Mouse (Mus musculus): ENCODE data around the gene Sema4a.

Gene Sema4a

DNA sequence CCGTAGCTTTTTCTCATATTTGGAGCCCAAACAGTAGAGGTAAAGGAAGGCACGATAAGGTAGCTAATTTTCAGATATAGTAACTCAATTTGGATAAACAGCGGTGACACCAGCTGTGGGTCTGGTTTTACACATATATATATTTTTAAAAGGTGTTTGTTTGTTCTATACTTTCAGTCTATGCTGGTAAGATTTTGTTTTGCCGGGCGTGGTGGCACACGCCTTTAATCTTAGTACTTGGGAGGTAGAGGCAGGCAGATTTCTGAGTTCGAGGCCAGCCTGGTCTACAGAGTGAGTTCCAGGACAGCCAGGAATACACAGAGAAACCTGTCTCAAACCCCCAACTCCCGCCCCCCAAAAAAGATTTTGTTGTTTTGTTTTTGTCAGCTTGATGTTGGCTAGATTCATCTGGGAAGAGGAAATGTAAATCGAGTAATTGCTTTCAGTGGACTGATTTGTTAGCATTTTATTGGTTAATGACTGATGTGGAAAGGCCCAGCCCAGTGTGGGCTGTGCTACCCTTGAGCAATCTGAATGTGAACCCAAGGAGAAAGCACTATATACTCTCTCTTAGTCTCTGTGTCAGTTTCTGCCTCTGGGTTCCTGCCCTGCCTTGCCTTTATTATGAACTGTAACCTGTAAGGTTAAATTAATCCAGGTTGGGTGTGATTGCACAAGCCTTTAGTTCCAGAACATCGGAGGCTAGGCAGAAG, 35.1 kb downstream of the Sema4a start:
- no peak for DNase-seq

DNA sequence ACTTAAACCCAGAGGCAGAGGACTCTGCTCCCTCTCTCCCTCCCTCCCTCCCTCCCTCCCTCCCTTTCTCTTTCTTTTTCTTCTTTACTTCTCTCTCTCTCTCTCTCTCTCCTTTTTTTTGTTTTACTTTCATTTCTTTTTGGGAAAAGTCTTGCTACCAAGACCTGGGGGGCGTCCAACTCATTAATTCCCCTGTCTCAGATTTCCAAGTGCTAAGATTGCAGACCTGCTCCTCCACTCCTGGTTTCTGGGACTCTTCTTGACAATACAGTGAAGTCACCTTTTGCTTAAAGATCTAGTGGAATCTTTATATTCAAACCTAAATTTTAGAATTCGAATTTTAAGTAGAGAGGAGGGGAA, 35.7 kb downstream of the Sema4a start:
- DNase-seq, result no peak

DNA sequence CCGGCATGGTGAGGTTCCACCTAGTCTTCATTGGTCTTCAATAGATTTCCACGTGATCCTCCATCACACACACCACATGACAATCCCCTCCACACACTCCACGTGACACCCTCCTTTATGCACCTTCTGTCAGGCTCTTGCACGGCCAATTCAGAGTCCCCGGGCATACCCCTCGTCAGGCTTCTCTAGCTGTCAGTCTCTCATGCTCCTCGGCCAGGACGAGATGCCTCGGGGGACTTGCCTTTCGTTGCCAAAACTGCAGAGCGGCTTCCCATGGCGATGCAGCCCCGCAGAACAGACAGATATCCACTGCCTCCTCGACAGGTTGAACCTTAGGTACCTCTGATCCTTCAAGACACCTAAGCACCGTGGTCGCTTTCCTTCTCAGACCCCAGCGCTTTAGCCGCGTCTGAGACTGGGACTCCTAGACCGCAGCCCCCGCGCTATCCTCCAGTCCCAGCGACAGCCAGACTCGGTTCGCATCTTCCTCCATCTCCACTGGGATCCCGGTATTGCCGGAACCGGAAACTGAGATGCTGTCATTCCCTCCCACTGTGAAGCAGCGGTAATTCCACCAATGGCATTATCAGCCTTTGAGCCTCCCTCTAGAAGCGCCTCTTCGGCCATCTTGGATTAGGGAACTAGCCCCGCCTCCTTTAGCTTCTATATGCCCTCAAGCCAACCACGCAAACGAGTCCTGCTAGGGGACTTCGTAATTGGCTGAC, 36.2 kb downstream of the Sema4a start, which contains the start of gene Slc25a44:
Slc25a44 (minus strand) TSS at position 535 of the 725 bp plus-strand sequence.
- peak; percentile 94 for DNase-seq

DNA sequence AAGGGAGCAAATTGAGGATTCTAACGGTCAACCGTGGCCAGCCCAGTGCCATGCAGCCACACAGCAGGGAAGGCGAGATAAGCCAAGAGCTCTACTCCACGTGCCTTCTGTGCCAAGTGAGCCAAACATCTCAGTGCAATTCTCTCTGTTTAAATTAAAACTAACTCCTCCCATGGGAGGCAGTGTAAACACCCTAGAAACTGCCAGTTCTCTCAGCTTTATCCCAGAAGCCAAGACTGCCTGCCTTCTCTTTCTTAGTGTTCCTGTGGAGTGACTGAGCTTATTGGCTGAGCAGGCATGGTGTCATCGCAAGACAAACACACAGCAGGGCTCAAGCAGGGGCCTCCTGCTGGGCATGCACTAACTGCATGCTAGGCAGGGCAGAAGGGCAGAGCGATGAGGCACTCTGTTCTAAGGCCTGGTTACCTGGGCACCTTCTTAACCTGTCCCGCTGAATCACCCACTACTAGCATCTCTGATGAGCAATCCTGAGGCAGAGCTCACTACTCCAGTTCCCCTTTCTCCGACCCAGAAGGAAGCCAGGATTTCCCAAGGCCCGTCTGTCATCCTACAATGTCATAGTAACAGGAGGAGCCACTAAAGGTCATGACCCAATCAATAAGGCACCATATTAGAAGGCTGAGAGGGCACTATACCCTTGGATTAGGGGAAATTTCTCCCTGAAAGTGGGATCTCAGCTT, 38.8 kb downstream of the Sema4a start:
- peak; percentile 29 for DNase-seq

DNA sequence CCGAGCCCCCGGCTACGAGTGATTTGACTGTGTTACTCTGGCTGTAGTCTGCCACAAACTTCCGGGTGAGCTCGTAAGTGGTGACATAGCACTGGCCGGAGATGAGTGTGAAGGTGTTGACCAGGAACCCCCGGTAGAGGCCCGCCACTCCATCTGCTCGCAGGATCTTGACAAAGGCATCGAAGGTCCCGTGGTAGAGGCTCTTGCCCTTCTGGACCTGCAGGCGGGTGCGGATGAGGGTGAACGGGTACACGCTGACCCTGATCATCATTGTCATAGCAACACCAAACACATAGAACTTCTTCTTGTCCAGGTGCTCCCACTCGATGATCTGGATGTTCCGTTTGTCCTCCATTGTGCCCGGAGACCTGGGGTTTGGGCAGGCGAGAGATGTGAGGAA, 40.2 kb downstream of the Sema4a start:
- DNase-seq, result no peak

DNA sequence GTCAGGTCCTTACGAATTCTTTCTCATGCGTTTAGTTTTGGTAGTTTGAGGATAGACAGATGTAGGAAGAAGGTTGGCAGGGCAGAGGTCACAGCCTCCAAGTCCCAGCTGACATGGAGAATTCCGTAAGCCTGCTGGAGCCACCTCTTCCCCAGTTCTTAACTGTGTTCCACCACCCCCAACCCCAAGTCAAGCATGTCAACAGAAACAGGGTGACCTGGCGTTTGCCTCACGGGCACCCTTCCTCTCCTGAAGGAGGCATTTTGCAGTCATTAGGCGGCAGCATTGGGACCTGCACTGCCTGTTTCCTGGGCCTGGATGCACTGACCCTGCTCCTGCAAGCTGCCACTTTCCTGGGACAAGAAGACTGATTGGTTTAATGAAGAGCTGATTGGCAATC, 43.0 kb downstream of the Sema4a start:
- no peak for DNase-seq

DNA sequence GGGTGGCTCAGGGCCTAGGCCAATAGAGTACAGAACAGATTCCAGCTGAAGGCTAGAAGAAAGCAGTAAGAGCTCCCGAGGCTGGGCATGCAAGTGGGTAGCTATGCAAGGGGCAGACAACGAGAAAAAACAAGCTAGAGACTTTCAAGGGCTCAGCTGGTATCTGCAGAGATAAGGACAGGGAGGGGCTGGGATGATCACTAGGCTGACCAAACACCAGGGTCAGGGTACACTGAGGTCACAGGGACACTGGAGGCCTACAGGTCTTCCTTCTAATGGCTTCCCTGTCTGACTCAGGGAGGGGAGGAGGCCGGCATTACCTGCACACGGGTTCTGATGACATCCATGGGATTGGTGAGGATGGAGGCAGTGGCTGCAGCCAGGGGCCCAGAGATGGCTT, 45.3 kb downstream of the Sema4a start:
- DNase-seq, result no peak

DNA sequence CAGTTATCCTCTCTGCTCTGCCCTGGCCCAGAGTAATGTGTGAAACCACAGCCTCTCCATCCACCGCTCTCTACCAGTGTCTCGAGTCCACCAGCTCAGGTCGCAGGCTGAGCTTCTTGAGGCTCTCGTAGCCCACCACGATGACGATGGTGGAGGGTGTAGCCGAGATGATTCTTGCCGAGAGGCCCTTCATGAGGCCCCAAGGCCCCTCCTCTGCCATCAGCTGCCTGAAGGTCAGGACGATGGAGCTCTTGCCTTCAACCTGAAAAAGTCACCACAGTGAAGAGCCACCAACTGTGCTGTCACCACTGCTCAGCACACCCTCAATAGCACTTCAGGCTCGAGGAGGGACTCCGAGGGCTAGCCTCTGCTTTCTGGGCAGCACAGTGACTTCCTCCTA, 48.3 kb downstream of the Sema4a start:
- DNase-seq, result no peak

DNA sequence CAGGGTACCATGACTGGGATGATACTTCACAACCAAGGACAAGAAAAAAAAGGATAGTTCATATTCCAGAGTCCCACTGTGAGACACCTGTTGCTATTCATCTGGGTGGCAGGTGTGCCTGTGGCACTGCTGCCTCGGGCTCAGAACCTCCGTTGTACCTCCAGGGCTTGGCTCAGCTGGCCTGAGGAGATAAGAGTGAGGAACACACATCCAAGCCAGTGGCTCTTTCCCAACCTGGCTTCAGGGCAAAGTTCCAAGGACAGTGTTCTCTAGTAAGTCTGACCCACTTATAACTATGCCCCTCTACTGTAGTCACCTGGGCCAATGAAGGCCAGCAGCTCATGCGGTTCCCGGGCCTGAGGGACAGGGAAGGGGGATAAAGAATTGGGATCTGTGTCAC, 49.3 kb downstream of the Sema4a start:
- no peak for DNase-seq

DNA sequence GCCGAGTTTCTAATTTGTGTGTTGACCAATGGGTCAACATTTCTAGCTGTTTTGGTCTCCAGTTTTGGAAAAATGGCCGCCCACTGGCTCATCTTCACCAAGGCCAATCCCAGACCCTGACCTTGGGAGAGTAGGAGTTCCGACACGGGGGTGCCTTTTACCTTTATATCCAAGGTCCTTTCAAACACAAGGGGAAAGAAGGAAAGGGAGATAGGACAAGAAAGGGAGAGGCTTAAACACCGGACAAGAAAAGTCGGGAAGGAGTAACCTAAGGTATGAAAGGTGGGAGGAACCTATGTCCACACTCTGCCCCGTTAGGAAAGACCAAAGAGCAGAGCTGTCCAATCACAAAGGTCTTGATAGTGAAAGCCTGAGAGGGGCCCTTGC, 50.3 kb downstream of the Sema4a start:
- DNase-seq, result no peak

DNA sequence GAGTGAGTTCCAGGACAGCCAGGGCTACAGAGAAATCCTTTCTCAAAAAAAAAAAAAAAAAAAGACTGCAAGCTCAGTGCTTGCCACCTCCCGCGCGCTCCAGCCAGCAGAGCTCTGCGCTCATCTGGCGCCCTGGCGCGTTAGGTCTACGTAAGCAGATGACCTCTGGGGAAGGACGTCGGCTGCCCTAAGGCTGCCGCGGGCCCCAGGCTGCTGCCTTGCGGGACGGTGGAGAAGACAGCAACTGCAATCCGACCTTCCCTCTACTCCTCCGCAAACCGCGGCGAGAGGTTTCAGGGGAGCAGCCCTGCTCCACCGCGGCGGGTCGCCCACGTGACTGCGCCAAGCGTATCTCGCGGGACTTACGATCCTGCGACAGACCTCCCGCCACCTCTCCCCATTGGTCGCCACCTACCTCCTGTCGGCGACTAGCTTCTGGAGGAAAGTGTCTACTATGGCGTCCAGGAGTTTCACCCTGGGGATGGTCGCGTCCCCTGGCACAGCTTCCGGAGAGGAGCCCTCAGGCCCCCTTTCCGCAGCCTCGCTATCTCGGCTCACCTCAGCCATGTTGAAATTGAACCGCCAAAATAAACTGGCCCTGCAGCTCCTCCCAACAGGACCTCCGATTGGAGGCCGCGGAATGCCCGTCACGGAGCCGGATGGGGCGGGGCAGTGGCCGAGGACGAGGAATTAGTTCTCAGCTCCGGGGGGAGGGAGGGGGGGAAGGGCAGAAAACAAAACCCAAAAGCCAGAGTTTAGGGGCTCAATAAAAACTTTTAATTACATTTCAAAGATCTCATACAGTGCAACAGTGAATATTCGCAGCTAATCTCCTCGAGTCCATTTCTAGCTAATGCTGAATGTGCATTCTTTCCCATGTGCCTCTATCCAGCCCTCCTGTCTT, 51.0 kb downstream of the Sema4a start, which contains the start of gene Pmf1:
Pmf1 (minus strand) TSS at position 591 of the 904 bp plus-strand sequence.
- peak; percentile 92 for DNase-seq

DNA sequence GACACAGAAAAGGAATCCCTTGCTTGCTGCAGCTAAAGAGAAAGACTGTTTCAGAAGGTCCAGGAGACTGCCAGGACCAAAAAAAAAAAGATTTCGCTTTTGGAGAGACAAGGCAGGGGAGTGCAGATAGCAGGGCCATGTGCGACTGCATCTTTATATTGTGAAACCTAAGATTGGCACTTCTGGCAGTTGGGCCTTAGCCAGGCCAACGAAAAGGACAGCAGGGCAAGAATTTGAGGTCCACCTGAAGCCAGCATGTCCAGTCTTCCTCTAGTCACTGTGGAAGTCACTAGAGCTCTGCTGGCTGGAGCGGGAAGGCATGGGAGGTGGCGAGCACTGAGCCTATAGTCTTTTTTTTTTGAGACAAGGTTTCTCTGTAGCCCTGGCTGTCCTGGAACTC, 52.0 kb downstream of the Sema4a start:
- DNase-seq, result no peak

DNA sequence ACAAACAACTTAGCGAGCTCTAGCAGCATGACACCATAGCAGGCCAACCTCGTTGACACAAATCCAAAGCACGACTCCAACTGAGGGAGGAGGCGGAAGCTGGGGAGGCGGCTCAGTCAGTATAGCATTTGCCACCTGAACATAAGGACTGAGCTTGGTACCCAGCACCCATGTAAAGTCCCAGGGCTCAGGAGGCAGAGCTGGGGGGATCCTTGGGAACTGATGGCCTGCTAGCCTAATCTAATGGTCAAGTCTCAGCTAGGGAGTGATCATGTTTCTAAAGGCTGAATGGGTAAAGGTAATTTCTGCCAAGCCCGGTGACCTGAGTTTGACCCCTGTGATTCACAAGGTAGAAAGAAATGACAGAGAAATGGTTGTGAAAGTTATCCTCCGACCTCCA, 53.5 kb downstream of the Sema4a start:
- no peak for DNase-seq

DNA sequence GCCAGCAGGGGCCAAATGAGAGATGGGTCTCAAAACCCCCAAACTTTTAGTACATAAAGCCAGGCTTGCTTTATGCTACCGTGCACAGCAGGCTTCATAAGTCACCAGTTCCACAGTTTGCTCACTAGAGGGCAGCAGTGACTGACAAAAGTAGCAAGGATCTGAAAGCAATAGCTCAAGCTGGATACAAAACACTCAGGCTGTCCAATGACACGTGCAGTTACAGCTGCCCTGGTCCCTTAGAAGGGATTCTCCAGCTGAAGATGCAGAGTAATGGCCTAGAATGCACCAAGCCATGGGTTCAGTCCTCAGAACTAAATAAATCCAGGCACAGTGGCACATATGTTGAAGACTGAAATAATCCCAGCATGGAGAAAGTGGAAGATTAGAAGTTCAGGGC, 53.9 kb downstream of the Sema4a start:
- DNase-seq, result peak; percentile 57

DNA sequence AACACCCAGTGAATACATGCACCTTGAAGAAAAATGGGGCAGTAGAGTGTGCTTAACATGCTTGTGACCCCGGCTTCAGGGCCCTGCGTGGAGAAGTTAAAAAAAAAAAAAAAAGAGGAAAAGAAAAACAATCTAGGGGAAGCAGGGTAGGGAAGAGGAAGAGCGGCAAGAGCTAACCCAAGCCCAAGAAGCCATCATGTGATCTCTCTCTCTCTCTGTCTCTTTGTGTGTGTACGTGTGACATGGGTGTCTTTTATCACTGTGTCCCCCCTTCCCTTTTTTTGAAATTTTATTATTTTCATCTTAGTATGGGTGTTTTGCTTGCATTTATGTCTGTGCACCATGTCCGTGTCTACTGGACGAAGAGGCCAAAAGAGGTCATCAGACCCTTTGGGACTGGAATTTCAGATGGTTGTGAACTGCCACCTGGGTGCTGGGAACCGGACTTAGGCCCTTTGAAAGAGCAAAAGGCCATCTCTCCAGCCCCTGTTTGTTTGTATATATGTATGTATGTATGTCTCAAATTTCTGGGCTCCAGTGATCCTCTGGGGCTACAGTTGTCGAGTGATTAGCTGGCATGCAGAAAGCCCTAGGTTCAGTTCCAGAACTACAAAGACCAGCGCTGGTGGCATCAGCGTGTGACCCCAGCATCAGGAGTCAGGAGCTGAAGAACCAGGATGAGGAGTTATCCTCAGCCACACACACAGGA, 57.3 kb downstream of the Sema4a start:
- DNase-seq, result no peak

DNA sequence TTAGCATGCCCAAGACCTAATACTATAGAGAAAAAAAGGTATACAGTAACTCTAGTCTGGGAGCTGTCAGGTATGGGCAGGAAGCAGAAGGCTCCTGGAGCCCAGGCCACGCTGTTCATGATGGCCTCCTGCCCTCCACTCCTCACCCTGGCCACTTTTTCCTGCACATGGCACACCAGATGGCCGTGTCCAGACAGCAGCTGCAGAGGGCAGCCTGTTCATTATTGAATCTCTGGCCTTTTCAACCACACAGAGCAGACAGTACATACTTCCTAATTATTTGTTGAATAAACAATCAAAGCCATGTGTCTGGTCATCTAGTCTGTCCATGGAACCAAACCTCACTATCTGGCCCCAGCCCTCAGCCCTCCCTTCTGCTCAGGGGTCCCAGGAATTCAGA, 62.3 kb downstream of the Sema4a start:
- DNase-seq, result no peak

DNA sequence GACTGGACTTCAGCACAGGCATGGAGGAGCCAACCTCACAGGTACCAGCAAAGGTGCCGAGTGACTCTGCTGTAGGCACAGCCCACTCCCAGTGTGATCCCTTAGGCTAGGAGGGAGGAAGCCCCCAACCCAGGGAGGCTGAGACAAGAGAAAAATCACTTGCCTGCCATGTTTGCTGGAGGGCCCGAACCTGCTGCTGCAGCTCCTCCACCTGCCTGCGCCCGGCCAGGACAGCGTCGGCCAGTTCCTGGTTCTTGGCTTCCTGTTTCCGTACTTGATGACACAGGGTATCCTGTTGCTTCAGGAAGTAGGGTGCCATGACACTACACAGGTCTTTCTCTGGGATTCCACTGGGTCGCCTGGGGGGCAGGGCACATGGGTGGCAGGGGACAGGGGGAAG, 65.2 kb downstream of the Sema4a start:
- DNase-seq, result no peak

DNA sequence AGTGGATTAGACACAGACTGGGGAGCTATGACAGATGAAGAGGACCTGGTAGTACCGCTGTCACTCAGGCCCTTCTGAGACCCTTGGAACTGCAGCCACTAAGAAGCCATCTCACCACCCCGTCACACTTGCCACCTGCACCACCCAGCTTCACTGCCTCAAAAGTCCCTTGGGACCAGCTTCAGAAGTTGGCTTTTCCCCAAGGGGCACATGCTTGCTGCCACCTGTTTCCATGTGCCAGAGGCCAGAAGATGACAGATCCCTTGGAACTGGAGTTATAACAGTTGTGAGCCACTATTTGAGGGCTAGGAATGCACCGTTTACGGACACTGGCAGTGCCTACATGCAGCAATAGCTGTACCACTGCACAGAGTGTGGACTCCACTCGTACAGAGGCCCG, 65.7 kb downstream of the Sema4a start:
- DNase-seq, result no peak

DNA sequence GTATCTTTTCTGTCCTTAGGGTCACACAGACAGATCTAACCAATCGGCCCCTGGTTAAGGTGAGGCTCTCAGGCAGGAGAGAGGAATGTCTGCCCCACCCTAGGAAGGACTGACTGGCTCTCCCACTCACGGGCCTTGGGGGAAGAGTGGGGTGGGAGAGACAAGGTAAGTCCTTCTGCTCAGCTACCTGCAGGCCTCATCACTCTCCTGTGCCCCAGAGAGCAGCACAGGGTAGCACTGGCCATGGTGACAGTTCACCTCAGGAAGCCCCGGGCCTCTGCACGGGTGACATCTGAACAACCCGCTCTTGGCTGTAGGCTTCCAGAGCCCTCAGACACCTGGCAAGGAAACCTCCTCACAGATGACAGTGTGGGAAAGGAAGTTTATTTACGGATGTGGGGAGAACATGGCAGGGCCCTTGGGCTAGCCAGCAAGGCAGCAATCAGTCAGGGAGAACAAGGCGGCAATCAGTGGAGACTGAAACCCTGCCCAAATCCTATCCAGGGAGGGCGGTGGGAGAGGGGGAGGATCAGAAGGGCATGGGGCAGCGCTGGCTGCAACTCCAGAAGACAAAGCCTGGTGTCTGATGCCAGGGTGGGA, 67.1 kb downstream of the Sema4a start:
- DNase-seq, result no peak

Data from right cerebral cortex, postnatal 25 days (tissue).